Mouse (Mus musculus): Measurements from ENCODE around the gene Agpat4.
A peak's percentile ranks its signal among the peaks of the same experiment; 100 is the strongest.
"Not testable (repeated sequence)": the region's sequence is repeated elsewhere in the genome, so short reads cannot be mapped to it uniquely, and the experiment has no call there.

Agpat4 gene

GRCm38 (mm10) chr17:12187782-12188181 is 69.3 kb downstream of the Agpat4 start:
- no peak for DNase-seq (ENCODE audit: low spot score in 2 of 2)

DNA sequence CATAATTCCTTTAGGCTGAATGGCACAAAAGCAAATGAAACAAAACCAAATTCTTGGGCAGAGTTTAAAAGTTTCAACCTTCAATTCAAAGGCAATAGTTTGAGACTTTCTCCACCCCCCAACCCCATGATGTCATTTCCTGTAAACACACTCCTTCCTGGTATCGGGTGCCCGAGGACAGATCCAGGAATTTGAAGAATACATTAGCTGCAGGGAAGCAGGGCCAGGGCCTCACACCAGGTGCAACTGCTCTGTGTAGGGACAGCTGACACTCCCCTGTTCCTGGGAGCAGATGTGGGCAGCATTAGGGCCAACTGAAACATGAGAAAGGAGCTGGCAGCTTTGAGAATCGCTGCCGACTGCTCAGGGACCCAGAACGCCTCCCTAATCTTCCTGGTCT is 76.6 kb downstream of the Agpat4 start:
- no peak for DNase-seq (ENCODE audit: low spot score in 2 of 2)

DNA sequence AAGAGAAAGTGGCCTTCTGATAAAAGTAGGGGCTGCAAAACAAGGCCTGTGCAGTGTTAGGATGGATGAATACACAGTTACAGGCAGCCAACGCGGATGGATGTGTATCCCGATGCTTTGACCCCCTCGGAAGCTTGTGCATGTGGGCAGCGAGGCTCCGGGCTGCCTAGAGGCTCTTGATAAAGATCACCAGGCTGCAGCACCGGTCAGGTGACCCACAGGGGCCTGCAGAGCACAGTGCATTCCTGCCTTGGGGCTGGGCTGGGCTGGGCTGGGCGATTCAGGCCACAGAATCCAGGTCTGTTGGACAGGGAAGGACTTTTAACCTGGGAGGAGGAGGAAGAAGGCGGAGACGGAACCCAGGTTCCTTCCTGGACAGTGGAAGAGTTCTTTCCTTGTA is 77.1 kb downstream of the Agpat4 start:
- no peak for DNase-seq (ENCODE audit: low spot score in 2 of 2)

DNA sequence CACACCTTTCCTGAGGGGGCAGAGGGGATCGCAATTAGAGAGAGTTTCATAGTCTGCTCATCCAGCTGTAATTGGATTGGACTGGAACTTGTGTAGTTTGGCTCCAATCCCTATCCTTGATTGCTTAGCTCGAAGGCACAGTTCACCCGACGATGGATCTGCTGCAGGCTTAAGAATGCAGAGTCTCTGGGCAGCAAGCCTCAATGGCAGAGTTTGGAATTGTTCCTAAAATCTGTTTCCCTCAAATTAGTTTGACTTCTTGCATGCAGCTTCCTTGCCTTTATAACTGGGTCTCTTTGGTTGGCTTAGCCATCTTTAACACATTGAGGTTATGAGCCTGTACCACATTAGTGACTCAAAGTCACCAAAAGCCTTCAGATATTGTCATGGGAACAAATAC is 81.4 kb downstream of the Agpat4 start:
- DNase-seq (ENCODE audit: low spot score in 2 of 2): no peak

GRCm38 (mm10) chr17:12201086-12201485 is 82.6 kb downstream of the Agpat4 start:
- no peak for DNase-seq (ENCODE audit: low spot score in 2 of 2)

DNA sequence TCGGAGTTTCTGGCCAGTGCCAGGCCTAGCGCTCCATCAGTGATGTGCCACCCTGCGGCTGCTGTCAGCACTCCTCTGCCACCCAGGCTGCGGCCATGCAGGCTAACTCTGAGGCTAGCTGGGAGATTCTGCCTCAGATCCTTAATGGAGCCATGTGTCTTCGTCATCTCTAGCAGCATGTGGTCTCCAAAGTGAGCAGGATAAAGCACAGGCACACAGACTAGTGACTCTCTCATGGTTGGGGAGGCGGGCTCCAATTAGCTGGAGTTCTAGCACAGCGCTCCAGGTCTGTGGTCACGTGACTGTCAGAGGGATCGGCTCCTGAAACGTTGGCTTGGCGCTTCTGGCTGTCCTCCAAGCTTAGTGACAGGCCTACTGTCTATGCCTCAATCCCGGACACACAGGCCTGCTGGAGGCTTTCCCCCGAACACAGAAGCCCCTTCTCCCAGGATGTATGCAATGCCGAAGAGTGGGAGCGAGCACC is 85.0 kb downstream of the Agpat4 start:
- no peak for DNase-seq (ENCODE audit: low spot score in 2 of 2)

DNA sequence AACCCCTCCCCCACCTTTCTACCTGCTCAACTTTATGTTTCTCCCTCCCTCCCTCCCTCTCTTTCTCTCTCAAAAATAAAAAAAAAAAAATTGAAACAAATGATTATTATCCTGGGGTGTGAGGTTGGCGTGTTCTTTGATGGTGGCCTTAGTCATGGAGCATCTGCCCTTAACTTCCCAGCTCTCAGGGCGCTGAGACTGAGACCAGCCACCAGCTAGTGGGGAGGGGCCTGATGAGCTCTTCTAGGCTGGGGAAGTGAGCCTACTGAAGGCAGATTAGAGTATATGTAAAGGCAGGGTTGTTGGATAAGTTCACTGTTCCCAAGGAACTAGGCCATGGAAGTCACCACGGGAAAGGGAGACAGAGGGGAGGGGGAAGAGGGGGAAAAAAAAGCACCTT is 85.7 kb downstream of the Agpat4 start:
- no peak for DNase-seq (ENCODE audit: low spot score in 2 of 2)

DNA sequence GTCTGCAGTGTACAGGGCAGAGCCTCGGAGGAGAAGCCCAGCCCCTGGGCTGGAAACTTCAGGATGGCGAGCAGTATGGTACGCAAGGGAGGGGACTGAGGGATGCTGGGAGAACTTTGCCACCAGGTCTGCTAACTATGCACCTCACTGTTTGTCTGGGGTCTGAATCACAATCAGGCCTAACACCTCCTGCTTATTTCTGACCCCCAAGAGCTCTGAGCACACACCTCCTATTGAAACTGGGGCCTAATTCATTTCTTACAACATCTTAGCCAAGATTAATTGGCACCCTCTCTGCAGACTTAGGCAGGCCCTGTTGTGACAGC is 86.1 kb downstream of the Agpat4 start:
- DNase-seq (ENCODE audit: low spot score in 2 of 2): no peak

- no peak for DNase-seq (ENCODE audit: low spot score in 2 of 2)
Measured at GRCm38 (mm10) chr17:12205015-12205693, 86.7 kb downstream of the Agpat4 start.

GRCm38 (mm10) chr17:12205694-12206075 is 87.2 kb downstream of the Agpat4 start:
- DNase-seq (ENCODE audit: low spot score in 2 of 2): no peak

DNA sequence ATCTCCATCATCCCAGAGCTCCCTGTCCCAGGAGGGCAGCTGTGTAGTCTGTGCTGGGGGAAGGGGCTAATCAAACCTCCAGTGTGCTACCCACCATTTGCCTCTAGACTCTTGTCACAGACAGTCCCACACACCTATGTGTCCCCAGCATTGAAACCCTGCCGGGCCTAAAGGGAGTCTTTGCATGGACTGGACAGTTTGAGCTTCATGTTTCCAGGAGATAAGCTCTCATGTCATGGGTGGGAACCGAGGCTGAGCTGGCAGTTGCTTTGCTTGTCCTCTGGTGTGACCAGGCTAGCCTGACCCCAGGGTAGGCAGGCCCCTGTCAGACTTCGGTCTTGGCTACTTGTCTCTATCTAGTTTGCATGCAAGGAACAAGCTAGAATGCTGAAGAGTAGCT is 87.7 kb downstream of the Agpat4 start:
- no peak for DNase-seq (ENCODE audit: low spot score in 2 of 2)

GRCm38 (mm10) chr17:12207022-12207548 is 88.6 kb downstream of the Agpat4 start:
- no peak for DNase-seq (ENCODE audit: low spot score in 2 of 2)

- DNase-seq (ENCODE audit: low spot score in 2 of 2): no peak
Measured at GRCm38 (mm10) chr17:12209481-12209880, 91.0 kb downstream of the Agpat4 start.

DNA sequence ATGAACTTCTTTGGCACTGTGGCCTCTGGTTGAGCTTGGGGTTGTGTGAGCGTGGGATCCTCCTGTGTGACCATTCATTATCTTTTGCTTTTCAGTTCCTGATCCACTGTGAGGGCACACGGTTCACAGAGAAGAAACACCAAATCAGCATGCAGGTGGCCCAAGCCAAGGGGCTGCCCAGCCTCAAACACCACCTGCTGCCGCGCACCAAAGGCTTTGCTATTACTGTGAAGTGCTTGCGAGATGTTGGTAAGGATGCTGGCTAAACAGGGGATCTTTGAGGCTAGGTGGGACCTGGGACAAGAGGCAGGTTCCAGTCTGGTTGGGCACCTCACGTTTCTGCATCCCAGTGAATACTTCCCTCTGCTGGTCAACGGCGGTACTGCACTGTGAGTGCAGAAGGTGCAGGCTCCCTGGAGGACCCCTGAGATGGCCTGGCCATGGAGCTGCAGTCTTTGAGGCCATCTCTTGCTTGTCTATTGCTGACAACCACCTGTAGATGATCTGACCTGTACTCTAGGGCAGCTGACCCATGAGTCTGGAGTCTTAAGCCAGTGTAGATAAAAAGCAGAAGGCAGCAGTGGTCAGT is 92.1 kb downstream of the Agpat4 start:
- DNase-seq (ENCODE audit: low spot score in 2 of 2): peak; percentile 87 to 92

- DNase-seq (ENCODE audit: low spot score in 2 of 2): no peak
Measured at GRCm38 (mm10) chr17:12211890-12212289, 93.4 kb downstream of the Agpat4 start.

DNA sequence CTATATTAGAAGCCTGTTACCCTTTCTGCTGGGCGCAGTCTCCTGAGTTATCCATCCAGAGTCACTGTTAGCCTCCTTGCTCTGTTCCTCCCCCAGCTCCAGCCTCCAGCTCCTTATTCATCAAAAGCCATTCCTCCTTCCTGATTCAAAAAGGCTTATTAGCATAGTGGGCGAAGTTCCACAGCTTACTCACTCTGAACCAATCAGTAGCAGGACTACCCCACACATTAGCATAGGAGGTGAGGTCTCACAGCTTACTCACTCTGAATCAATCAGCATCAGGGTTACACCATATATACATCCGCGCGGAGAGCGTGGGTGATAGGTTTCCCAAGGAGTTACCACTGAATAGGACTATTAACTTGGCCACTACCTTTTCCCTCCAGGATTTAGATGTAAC is 93.8 kb downstream of the Agpat4 start:
- DNase-seq (ENCODE audit: low spot score in 2 of 2): peak in 1 of 2 experiments; percentile 41

- no peak for DNase-seq (ENCODE audit: low spot score in 2 of 2)
Measured at GRCm38 (mm10) chr17:12213430-12213829, 94.9 kb downstream of the Agpat4 start.

GRCm38 (mm10) chr17:12216224-12216623 is 97.7 kb downstream of the Agpat4 start:
- no peak for DNase-seq (ENCODE audit: low spot score in 2 of 2)

DNA sequence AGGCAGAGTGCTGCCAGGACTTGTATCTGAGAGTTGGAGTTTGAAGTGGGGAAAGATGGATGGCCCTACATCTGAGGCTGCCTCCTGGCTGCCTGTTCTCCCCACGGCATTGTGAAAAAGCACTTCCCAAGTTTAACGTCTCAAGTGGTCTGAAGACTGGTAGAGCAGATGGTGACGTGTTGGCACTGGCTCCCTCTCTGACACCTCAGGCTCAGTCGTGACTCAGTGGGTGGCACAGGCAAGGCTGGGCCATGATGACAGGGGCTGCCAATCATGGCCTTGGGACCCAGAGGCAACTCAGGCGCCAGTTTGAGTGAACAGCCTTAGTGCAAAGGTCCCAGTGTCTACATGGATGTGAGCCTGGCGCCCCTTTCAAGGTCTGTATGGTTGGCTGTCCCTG is 103.4 kb downstream of the Agpat4 start:
- DNase-seq (ENCODE audit: low spot score in 2 of 2): no peak

GRCm38 (mm10) chr17:12223682-12224081 is 105.2 kb downstream of the Agpat4 start:
- DNase-seq (ENCODE audit: low spot score in 2 of 2): no peak

- DNase-seq (ENCODE audit: low spot score in 2 of 2): no peak
Measured at GRCm38 (mm10) chr17:12224145-12224544, 105.6 kb downstream of the Agpat4 start.

DNA sequence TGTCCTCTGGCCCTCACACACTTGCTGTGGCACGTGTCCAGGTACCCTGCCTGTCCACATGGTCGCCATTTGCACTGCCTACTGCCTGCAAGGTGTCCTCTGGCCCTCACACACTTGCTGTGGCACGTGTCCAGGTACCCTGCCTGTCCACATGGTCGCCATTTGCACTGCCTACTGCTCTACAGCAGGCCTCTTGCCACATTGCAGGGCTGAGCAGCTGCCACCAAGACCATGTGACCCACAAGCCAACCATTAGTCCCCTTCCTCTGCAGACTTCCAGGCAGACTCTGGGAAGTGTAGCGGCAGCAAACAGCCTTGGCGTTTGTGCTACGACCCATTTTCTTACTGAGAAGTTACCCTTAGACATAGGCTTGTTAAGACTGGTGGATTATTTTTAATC is 106.0 kb downstream of the Agpat4 start:
- not testable (repeated sequence) for DNase-seq (ENCODE audit: low spot score in 2 of 2)

DNA sequence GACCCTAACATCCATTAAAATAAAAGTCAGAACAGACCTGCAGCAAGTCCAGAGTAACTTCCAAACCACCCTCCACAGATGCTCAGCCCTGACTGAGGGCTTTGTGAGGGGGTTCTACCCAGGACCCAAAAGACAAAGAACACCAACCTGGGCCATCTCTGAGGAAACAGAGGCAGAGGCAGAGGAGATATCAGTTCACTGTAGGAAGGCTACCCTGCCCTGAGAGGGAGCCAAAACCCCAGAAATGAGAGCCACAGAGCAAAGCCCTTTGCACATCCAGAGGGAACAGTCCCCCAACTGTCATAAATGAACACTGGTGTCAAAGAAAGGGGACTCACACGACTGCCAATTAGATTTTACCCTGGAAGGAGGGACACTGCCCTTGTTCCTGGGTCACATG is 106.7 kb downstream of the Agpat4 start:
- no peak for DNase-seq (ENCODE audit: low spot score in 2 of 2)

- DNase-seq (ENCODE audit: low spot score in 2 of 2): no peak
Measured at GRCm38 (mm10) chr17:12226551-12226950, 108.0 kb downstream of the Agpat4 start.
